Mouse (Mus musculus): ENCODE results near the gene Pcsk7. TPM values are rescaled to one million over a fixed set of nuclear protein-coding genes. Genes with fewer than 3 reads are reported as not detected.
A peak's percentile ranks its signal among the peaks of the same experiment; 100 is the strongest.

Gene Pcsk7
- polyA plus RNA-seq, 1 experiment from 2014 or later, result 17.4 TPM

DNA sequence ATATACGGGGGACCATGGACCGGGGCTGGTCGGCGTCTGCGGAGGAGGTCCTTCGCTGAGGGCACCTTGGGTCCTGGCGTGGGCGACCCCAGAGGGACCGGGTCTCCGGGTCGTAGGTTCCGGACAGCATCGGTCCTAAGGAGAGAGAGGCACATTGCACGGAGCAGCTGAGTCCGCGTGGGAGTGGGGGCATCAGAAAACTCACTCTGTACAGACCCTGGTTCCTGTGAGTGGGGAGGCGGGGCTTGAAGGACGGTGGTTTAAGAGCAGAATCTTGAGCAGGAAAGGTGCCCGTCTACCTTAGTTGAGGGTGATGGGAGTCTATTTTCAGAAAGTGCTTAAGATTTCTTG, 756 bp downstream of the Pcsk7 start:
- WGBS, result 1% methylated on average over 19 of the region's 19 CpGs
- Histone ChIP-seq H3K9ac (replicated peaks; ENCODE audit: low read length) (peak overlapping the region; percentile 93), H3K4me2 (ENCODE audit: low read length) (peak overlapping the region; percentile 84), H3K36me3 (ENCODE audit: control insufficient read depth, insufficient read depth, low read length) (peaks cover 53% of the 10 kb centered on the region), H3K27ac (replicated peaks; ENCODE audit: low read depth, low read length) (peak overlapping the region; percentile 98), H3K9me3 (ENCODE audit: control insufficient read depth, low read length) (no peaks in the 10 kb centered on the region), H3K4me1 (ENCODE audit: control insufficient read depth, insufficient read depth, low read length) (peaks cover 20% of the 10 kb centered on the region), H3K4me3 (replicated peaks; ENCODE audit: low read depth, low read length) (peak overlapping the region; percentile 81), H3K27me3 (ENCODE audit: control insufficient read depth, insufficient read depth, low read length) (no peaks in the 10 kb centered on the region)
- DNase-seq, result peak; percentile 27
- ATAC-seq (ENCODE audit: low FRiP score, low TSS enrichment), result no peak

GRCm38 (mm10) chr9:45910995-45911394, 4.7 kb downstream of the Pcsk7 start:
- 93% methylated on average over 3 of the region's 3 CpGs for WGBS

GRCm38 (mm10) chr9:45911673-45912072, 5.4 kb downstream of the Pcsk7 start:
- DNase-seq (peak; percentile 61), ATAC-seq (ENCODE audit: low FRiP score, low TSS enrichment) (no peak)
- H3K27ac ChIP-seq (replicated peaks; ENCODE audit: low read depth, low read length), result no peak overlapping the region
- peaks cover 79% of the 10 kb centered on the region for H3K36me3 ChIP-seq (ENCODE audit: control insufficient read depth, insufficient read depth, low read length)
- no peaks in the 10 kb centered on the region for H3K9me3 ChIP-seq (ENCODE audit: control insufficient read depth, low read length)
- H3K27me3 ChIP-seq (ENCODE audit: control insufficient read depth, insufficient read depth, low read length), result no peaks in the 10 kb centered on the region
- no peak overlapping the region for H3K4me3 ChIP-seq (replicated peaks; ENCODE audit: low read depth, low read length)
- no peak overlapping the region for H3K4me2 ChIP-seq (ENCODE audit: low read length)
- 91% methylated on average over 1 of the region's 1 CpGs for WGBS
- H3K4me1 ChIP-seq (ENCODE audit: control insufficient read depth, insufficient read depth, low read length), result peaks cover 7% of the 10 kb centered on the region
- H3K9ac ChIP-seq (replicated peaks; ENCODE audit: low read length), result no peak overlapping the region

More at GRCm38 (mm10) chr9:45910995-45911394, 4.7 kb downstream of the Pcsk7 start:
- DNase-seq (no peak), ATAC-seq (ENCODE audit: low FRiP score, low TSS enrichment) (no peak)
- no peaks in the 10 kb centered on the region for H3K27me3 ChIP-seq (ENCODE audit: control insufficient read depth, insufficient read depth, low read length)
- no peak overlapping the region for H3K4me3 ChIP-seq (replicated peaks; ENCODE audit: low read depth, low read length)
- H3K9me3 ChIP-seq (ENCODE audit: control insufficient read depth, low read length), result no peaks in the 10 kb centered on the region
- H3K4me2 ChIP-seq (ENCODE audit: low read length), result no peak overlapping the region
- peaks cover 7% of the 10 kb centered on the region for H3K4me1 ChIP-seq (ENCODE audit: control insufficient read depth, insufficient read depth, low read length)
- no peak overlapping the region for H3K9ac ChIP-seq (replicated peaks; ENCODE audit: low read length)
- H3K36me3 ChIP-seq (ENCODE audit: control insufficient read depth, insufficient read depth, low read length), result peaks cover 72% of the 10 kb centered on the region
- H3K27ac ChIP-seq (replicated peaks; ENCODE audit: low read depth, low read length), result no peak overlapping the region

DNA sequence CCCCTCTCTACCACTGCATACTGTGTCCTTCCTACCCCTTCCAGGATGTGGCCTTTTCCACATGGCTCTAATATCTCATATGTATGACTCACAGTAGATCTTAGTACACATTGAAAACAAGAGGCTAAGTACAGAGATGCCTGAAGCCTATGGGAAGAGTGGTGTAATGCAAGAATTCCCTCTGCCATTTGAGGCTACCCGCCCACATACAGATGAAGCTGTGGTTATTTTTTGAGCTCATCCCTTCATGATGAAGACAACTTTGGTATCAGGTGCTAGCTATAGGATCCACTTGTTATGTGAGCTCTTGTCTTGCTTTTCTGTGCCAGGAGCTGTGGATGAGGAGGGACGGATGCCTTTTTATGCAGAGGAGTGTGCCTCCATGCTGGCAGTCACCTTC, 9.4 kb downstream of the Pcsk7 start:
- no peak overlapping the region for H3K4me3 ChIP-seq (replicated peaks; ENCODE audit: low read depth, low read length)
- H3K9me3 ChIP-seq (ENCODE audit: control insufficient read depth, low read length), result no peaks in the 10 kb centered on the region
- DNase-seq (no peak), ATAC-seq (ENCODE audit: low FRiP score, low TSS enrichment) (no peak)
- no peak overlapping the region for H3K9ac ChIP-seq (replicated peaks; ENCODE audit: low read length)
- no peak overlapping the region for H3K4me2 ChIP-seq (ENCODE audit: low read length)
- no peaks in the 10 kb centered on the region for H3K27me3 ChIP-seq (ENCODE audit: control insufficient read depth, insufficient read depth, low read length)
- WGBS, result 89% methylated on average over 2 of the region's 2 CpGs
- H3K36me3 ChIP-seq (ENCODE audit: control insufficient read depth, insufficient read depth, low read length), result peaks cover 96% of the 10 kb centered on the region
- no peak overlapping the region for H3K27ac ChIP-seq (replicated peaks; ENCODE audit: low read depth, low read length)
- H3K4me1 ChIP-seq (ENCODE audit: control insufficient read depth, insufficient read depth, low read length), result no peaks in the 10 kb centered on the region

GRCm38 (mm10) chr9:45917041-45917934, 11.0 kb downstream of the Pcsk7 start:
- Histone ChIP-seq H3K27me3 (ENCODE audit: control insufficient read depth, insufficient read depth, low read length) (no peaks in the 10 kb centered on the region), H3K9me3 (ENCODE audit: control insufficient read depth, low read length) (no peaks in the 10 kb centered on the region), H3K9ac (replicated peaks; ENCODE audit: low read length) (no peak overlapping the region), H3K36me3 (ENCODE audit: control insufficient read depth, insufficient read depth, low read length) (peaks cover 93% of the 10 kb centered on the region), H3K4me2 (ENCODE audit: low read length) (no peak overlapping the region), H3K4me3 (replicated peaks; ENCODE audit: low read depth, low read length) (no peak overlapping the region), H3K4me1 (ENCODE audit: control insufficient read depth, insufficient read depth, low read length) (no peaks in the 10 kb centered on the region), H3K27ac (replicated peaks; ENCODE audit: low read depth, low read length) (0 out of 2 replicates have a peak overlapping the region, but pooled peaks have one; percentile 20)
- ATAC-seq (ENCODE audit: low FRiP score, low TSS enrichment) (no peak), DNase-seq (peak; percentile 74)
- 73% methylated on average over 5 of the region's 5 CpGs for WGBS

DNA sequence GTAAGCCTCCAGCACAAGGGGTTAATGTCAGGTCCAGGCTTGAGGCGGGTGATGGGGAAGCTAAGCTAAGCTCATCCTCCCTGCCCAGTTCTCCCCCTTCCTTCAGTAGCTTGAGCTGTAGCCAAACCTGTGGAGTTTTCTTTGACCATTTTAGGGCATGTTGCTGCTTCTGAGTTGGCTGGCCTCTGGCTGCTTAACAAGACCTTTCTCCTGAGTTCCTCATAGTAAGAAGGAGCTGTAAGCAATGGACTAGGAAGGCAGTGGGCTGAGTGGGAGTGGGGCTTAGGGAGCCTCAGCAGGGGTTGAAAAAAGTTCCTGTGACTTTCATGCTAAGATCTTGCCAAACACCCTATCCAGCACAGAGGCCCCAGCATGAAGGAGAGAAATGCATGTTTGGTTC, 13.6 kb downstream of the Pcsk7 start:
- ATAC-seq (ENCODE audit: low FRiP score, low TSS enrichment), result no peak
- no peak for DNase-seq
- Histone ChIP-seq H3K4me2 (ENCODE audit: low read length) (no peak overlapping the region), H3K4me1 (ENCODE audit: control insufficient read depth, insufficient read depth, low read length) (no peaks in the 10 kb centered on the region), H3K9me3 (ENCODE audit: control insufficient read depth, low read length) (no peaks in the 10 kb centered on the region), H3K4me3 (replicated peaks; ENCODE audit: low read depth, low read length) (no peak overlapping the region), H3K9ac (replicated peaks; ENCODE audit: low read length) (no peak overlapping the region), H3K27ac (replicated peaks; ENCODE audit: low read depth, low read length) (no peak overlapping the region), H3K27me3 (ENCODE audit: control insufficient read depth, insufficient read depth, low read length) (no peaks in the 10 kb centered on the region), H3K36me3 (ENCODE audit: control insufficient read depth, insufficient read depth, low read length) (peaks cover 74% of the 10 kb centered on the region)
- WGBS, result 60% methylated on average over 1 of the region's 1 CpGs

GRCm38 (mm10) chr9:45929285-45929684, 23.0 kb downstream of the Pcsk7 start:
- Histone ChIP-seq H3K9ac (replicated peaks; ENCODE audit: low read length) (no peak overlapping the region), H3K27me3 (ENCODE audit: control insufficient read depth, insufficient read depth, low read length) (no peaks in the 10 kb centered on the region), H3K9me3 (ENCODE audit: control insufficient read depth, low read length) (no peaks in the 10 kb centered on the region), H3K4me1 (ENCODE audit: control insufficient read depth, insufficient read depth, low read length) (no peaks in the 10 kb centered on the region), H3K36me3 (ENCODE audit: control insufficient read depth, insufficient read depth, low read length) (peaks cover 70% of the 10 kb centered on the region), H3K4me3 (replicated peaks; ENCODE audit: low read depth, low read length) (no peak overlapping the region), H3K4me2 (ENCODE audit: low read length) (no peak overlapping the region), H3K27ac (replicated peaks; ENCODE audit: low read depth, low read length) (no peak overlapping the region)
- 89% methylated on average over 5 of the region's 5 CpGs for WGBS
- DNase-seq (no peak), ATAC-seq (ENCODE audit: low FRiP score, low TSS enrichment) (no peak)

- ATAC-seq (ENCODE audit: low FRiP score, low TSS enrichment) (no peak), DNase-seq (no peak)
- Histone ChIP-seq H3K4me3 (replicated peaks; ENCODE audit: low read depth, low read length) (no peak overlapping the region), H3K36me3 (ENCODE audit: control insufficient read depth, insufficient read depth, low read length) (peaks cover 58% of the 10 kb centered on the region), H3K9me3 (ENCODE audit: control insufficient read depth, low read length) (no peaks in the 10 kb centered on the region), H3K4me1 (ENCODE audit: control insufficient read depth, insufficient read depth, low read length) (no peaks in the 10 kb centered on the region), H3K27me3 (ENCODE audit: control insufficient read depth, insufficient read depth, low read length) (no peaks in the 10 kb centered on the region), H3K27ac (replicated peaks; ENCODE audit: low read depth, low read length) (no peak overlapping the region), H3K4me2 (ENCODE audit: low read length) (no peak overlapping the region), H3K9ac (replicated peaks; ENCODE audit: low read length) (no peak overlapping the region)
- WGBS, result 70% methylated on average over 1 of the region's 1 CpGs
Measured at GRCm38 (mm10) chr9:45931958-45932357, 25.7 kb downstream of the Pcsk7 start.

All from midbrain, embryonic 14.5 days (tissue).